Mouse (Mus musculus): ENCODE data around the gene Zdhhc1. TPM values are rescaled to one million over a fixed set of nuclear protein-coding genes. Genes with fewer than 3 reads are reported as not detected.

The Zdhhc1 gene
- polyA plus RNA-seq, 1 experiment from 2014 or later = 2.2 TPM

- no peak overlapping the region for H3K27ac ChIP-seq (ENCODE audit: low read length)
- H3K27me3 ChIP-seq (ENCODE audit: control insufficient read depth, insufficient read depth, low read depth, low read length) = no peaks in the 10 kb centered on the region
- ATAC-seq (ENCODE audit: low read depth) = no peak
- H3K36me3 ChIP-seq (ENCODE audit: control insufficient read depth, insufficient read depth) = peaks cover 18% of the 10 kb centered on the region
- no peak overlapping the region for H3K9ac ChIP-seq (ENCODE audit: low read depth, low read length)
- peaks cover 30% of the 10 kb centered on the region for H3K4me1 ChIP-seq (ENCODE audit: control insufficient read depth, low read depth, low read length)
- no peaks in the 10 kb centered on the region for H3K9me3 ChIP-seq (replicated peaks; ENCODE audit: control insufficient read depth, low read length)
- H3K4me2 ChIP-seq (ENCODE audit: low read depth, low read length) = no peak overlapping the region
- H3K4me3 ChIP-seq (ENCODE audit: low read depth, low read length) = no peak overlapping the region
- WGBS (ENCODE audit: insufficient replicate concordance) = 93% methylated on average over 3 of the region's 3 CpGs
Observed at GRCm38 (mm10) chr8:105536546-105536945, 39.8 kb upstream of the Zdhhc1 start.

GRCm38 (mm10) chr8:105533892-105534329, 37.2 kb upstream of the Zdhhc1 start:
- H3K9ac ChIP-seq (ENCODE audit: low read depth, low read length) = no peak overlapping the region
- no peak overlapping the region for H3K4me3 ChIP-seq (ENCODE audit: low read depth, low read length)
- 4% methylated on average over 1 of the region's 1 CpGs for WGBS (ENCODE audit: insufficient replicate concordance)
- H3K9me3 ChIP-seq (replicated peaks; ENCODE audit: control insufficient read depth, low read length) = no peaks in the 10 kb centered on the region
- ATAC-seq (ENCODE audit: low read depth) = peak; percentile 61
- peaks cover 24% of the 10 kb centered on the region for H3K4me1 ChIP-seq (ENCODE audit: control insufficient read depth, low read depth, low read length)
- peak overlapping the region; percentile 31; the same call in 1 of the 2 replicates for H3K27ac ChIP-seq (ENCODE audit: low read length)
- no peak overlapping the region for H3K4me2 ChIP-seq (ENCODE audit: low read depth, low read length)
- no peaks in the 10 kb centered on the region for H3K27me3 ChIP-seq (ENCODE audit: control insufficient read depth, insufficient read depth, low read depth, low read length)
- peaks cover 14% of the 10 kb centered on the region for H3K36me3 ChIP-seq (ENCODE audit: control insufficient read depth, insufficient read depth)

- Histone ChIP-seq H3K4me1 (ENCODE audit: control insufficient read depth, low read depth, low read length) (peaks cover 24% of the 10 kb centered on the region), H3K4me2 (ENCODE audit: low read depth, low read length) (no peak overlapping the region), H3K9me3 (replicated peaks; ENCODE audit: control insufficient read depth, low read length) (no peaks in the 10 kb centered on the region), H3K27ac (ENCODE audit: low read length) (peak overlapping the region; percentile 31; the same call in 1 of the 2 replicates), H3K27me3 (ENCODE audit: control insufficient read depth, insufficient read depth, low read depth, low read length) (no peaks in the 10 kb centered on the region), H3K9ac (ENCODE audit: low read depth, low read length) (no peak overlapping the region), H3K36me3 (ENCODE audit: control insufficient read depth, insufficient read depth) (peaks cover 11% of the 10 kb centered on the region), H3K4me3 (ENCODE audit: low read depth, low read length) (no peak overlapping the region)
- WGBS (ENCODE audit: insufficient replicate concordance) = 10% methylated on average over 2 of the region's 2 CpGs
- peak; percentile 30; the same call in 1 of the 2 replicates for ATAC-seq (ENCODE audit: low read depth)
Observed at GRCm38 (mm10) chr8:105533439-105533838, 36.7 kb upstream of the Zdhhc1 start.

- no peak overlapping the region for H3K9ac ChIP-seq (ENCODE audit: low read depth, low read length)
- WGBS (ENCODE audit: insufficient replicate concordance) = 42% methylated on average over 2 of the region's 2 CpGs
- ATAC-seq (ENCODE audit: low read depth) = no peak; the same call in 1 of the 2 replicates
Observed at GRCm38 (mm10) chr8:105531774-105532173, 35.1 kb upstream of the Zdhhc1 start.

GRCm38 (mm10) chr8:105529271-105529670, 32.6 kb upstream of the Zdhhc1 start:
- Histone ChIP-seq H3K36me3 (ENCODE audit: control insufficient read depth, insufficient read depth) (no peaks in the 10 kb centered on the region; the same call in 1 of the 2 replicates), H3K9ac (ENCODE audit: low read depth, low read length) (no peak overlapping the region), H3K27me3 (ENCODE audit: control insufficient read depth, insufficient read depth, low read depth, low read length) (no peaks in the 10 kb centered on the region), H3K4me2 (ENCODE audit: low read depth, low read length) (no peak overlapping the region), H3K4me3 (ENCODE audit: low read depth, low read length) (no peak overlapping the region), H3K4me1 (ENCODE audit: control insufficient read depth, low read depth, low read length) (peaks cover 22% of the 10 kb centered on the region), H3K9me3 (replicated peaks; ENCODE audit: control insufficient read depth, low read length) (no peaks in the 10 kb centered on the region), H3K27ac (ENCODE audit: low read length) (no peak overlapping the region)
- WGBS (ENCODE audit: insufficient replicate concordance) = 72% methylated on average over 3 of the region's 3 CpGs
- ATAC-seq (ENCODE audit: low read depth) = no peak

More at GRCm38 (mm10) chr8:105531774-105532173, 35.1 kb upstream of the Zdhhc1 start:
- no peak overlapping the region for H3K4me2 ChIP-seq (ENCODE audit: low read depth, low read length)
- no peaks in the 10 kb centered on the region for H3K27me3 ChIP-seq (ENCODE audit: control insufficient read depth, insufficient read depth, low read depth, low read length)
- no peaks in the 10 kb centered on the region for H3K9me3 ChIP-seq (replicated peaks; ENCODE audit: control insufficient read depth, low read length)
- no peak overlapping the region for H3K4me3 ChIP-seq (ENCODE audit: low read depth, low read length)
- no peaks in the 10 kb centered on the region for H3K36me3 ChIP-seq (ENCODE audit: control insufficient read depth, insufficient read depth)
- no peak overlapping the region for H3K27ac ChIP-seq (ENCODE audit: low read length)
- H3K4me1 ChIP-seq (ENCODE audit: control insufficient read depth, low read depth, low read length) = peaks cover 24% of the 10 kb centered on the region

- Histone ChIP-seq H3K27ac (ENCODE audit: low read length) (no peak overlapping the region), H3K9me3 (replicated peaks; ENCODE audit: control insufficient read depth, low read length) (no peaks in the 10 kb centered on the region), H3K4me2 (ENCODE audit: low read depth, low read length) (no peak overlapping the region), H3K4me3 (ENCODE audit: low read depth, low read length) (no peak overlapping the region), H3K36me3 (ENCODE audit: control insufficient read depth, insufficient read depth) (no peaks in the 10 kb centered on the region; the same call in 1 of the 2 replicates), H3K27me3 (ENCODE audit: control insufficient read depth, insufficient read depth, low read depth, low read length) (no peaks in the 10 kb centered on the region), H3K9ac (ENCODE audit: low read depth, low read length) (no peak overlapping the region), H3K4me1 (ENCODE audit: control insufficient read depth, low read depth, low read length) (peaks cover 16% of the 10 kb centered on the region)
- 89% methylated on average over 1 of the region's 1 CpGs for WGBS (ENCODE audit: insufficient replicate concordance)
- no peak for ATAC-seq (ENCODE audit: low read depth)
Observed at GRCm38 (mm10) chr8:105528206-105528605, 31.5 kb upstream of the Zdhhc1 start.

GRCm38 (mm10) chr8:105527110-105527509, 30.4 kb upstream of the Zdhhc1 start:
- no peak overlapping the region for H3K27ac ChIP-seq (ENCODE audit: low read length)
- no peaks in the 10 kb centered on the region; the same call in 1 of the 2 replicates for H3K36me3 ChIP-seq (ENCODE audit: control insufficient read depth, insufficient read depth)
- peaks cover 11% of the 10 kb centered on the region for H3K4me1 ChIP-seq (ENCODE audit: control insufficient read depth, low read depth, low read length)
- ATAC-seq (ENCODE audit: low read depth) = 0 out of 2 replicates have a peak, but pooled peaks have one; percentile 8
- H3K9ac ChIP-seq (ENCODE audit: low read depth, low read length) = no peak overlapping the region
- no peaks in the 10 kb centered on the region for H3K9me3 ChIP-seq (replicated peaks; ENCODE audit: control insufficient read depth, low read length)
- WGBS (ENCODE audit: insufficient replicate concordance) = 63% methylated on average over 2 of the region's 2 CpGs
- H3K4me3 ChIP-seq (ENCODE audit: low read depth, low read length) = no peak overlapping the region
- no peak overlapping the region for H3K4me2 ChIP-seq (ENCODE audit: low read depth, low read length)
- no peaks in the 10 kb centered on the region for H3K27me3 ChIP-seq (ENCODE audit: control insufficient read depth, insufficient read depth, low read depth, low read length)

GRCm38 (mm10) chr8:105522890-105523289, 26.2 kb upstream of the Zdhhc1 start:
- 61% methylated on average over 9 of the region's 9 CpGs for WGBS (ENCODE audit: insufficient replicate concordance)
- H3K27me3 ChIP-seq (ENCODE audit: control insufficient read depth, insufficient read depth, low read depth, low read length) = peaks cover 25% of the 10 kb centered on the region
- peaks cover 29% of the 10 kb centered on the region for H3K4me1 ChIP-seq (ENCODE audit: control insufficient read depth, low read depth, low read length)
- H3K36me3 ChIP-seq (ENCODE audit: control insufficient read depth, insufficient read depth) = no peaks in the 10 kb centered on the region; the same call in 1 of the 2 replicates
- H3K4me2 ChIP-seq (ENCODE audit: low read depth, low read length) = no peak overlapping the region
- H3K27ac ChIP-seq (ENCODE audit: low read length) = no peak overlapping the region
- no peak overlapping the region for H3K4me3 ChIP-seq (ENCODE audit: low read depth, low read length)
- H3K9ac ChIP-seq (ENCODE audit: low read depth, low read length) = no peak overlapping the region
- ATAC-seq (ENCODE audit: low read depth) = no peak
- H3K9me3 ChIP-seq (replicated peaks; ENCODE audit: control insufficient read depth, low read length) = no peaks in the 10 kb centered on the region

GRCm38 (mm10) chr8:105521995-105522769, 25.5 kb upstream of the Zdhhc1 start:
- Histone ChIP-seq H3K4me2 (ENCODE audit: low read depth, low read length) (no peak overlapping the region), H3K36me3 (ENCODE audit: control insufficient read depth, insufficient read depth) (no peaks in the 10 kb centered on the region; the same call in 1 of the 2 replicates), H3K27ac (ENCODE audit: low read length) (no peak overlapping the region), H3K27me3 (ENCODE audit: control insufficient read depth, insufficient read depth, low read depth, low read length) (peaks cover 32% of the 10 kb centered on the region), H3K4me1 (ENCODE audit: control insufficient read depth, low read depth, low read length) (peaks cover 29% of the 10 kb centered on the region), H3K9me3 (replicated peaks; ENCODE audit: control insufficient read depth, low read length) (no peaks in the 10 kb centered on the region), H3K9ac (ENCODE audit: low read depth, low read length) (no peak overlapping the region), H3K4me3 (ENCODE audit: low read depth, low read length) (no peak overlapping the region)
- no peak for ATAC-seq (ENCODE audit: low read depth)
- WGBS (ENCODE audit: insufficient replicate concordance) = 81% methylated on average over 21 of the region's 21 CpGs
